Mouse (Mus musculus) C2C12 (cell line): ENCODE measurements around the gene 1700042G07Rik.

Experiments used
- CEBPB ChIP-seq: IDR thresholded peaks from one replicate; pipeline ENCODE4 v1.6.1; 2011; ENCODE audit warnings: low read depth, mild to moderate bottlenecking, control low read depth, moderate library complexity
- CTCF ChIP-seq: IDR thresholded peaks from one replicate; pipeline ENCODE4 v1.5.1; 2011; ENCODE audit not compliant: control insufficient read depth, insufficient read depth, insufficient read length
- MAX ChIP-seq: IDR thresholded peaks from one replicate; pipeline ENCODE4 v1.6.1; 2011; ENCODE audit warnings: mild to moderate bottlenecking, control low read depth

DNA sequence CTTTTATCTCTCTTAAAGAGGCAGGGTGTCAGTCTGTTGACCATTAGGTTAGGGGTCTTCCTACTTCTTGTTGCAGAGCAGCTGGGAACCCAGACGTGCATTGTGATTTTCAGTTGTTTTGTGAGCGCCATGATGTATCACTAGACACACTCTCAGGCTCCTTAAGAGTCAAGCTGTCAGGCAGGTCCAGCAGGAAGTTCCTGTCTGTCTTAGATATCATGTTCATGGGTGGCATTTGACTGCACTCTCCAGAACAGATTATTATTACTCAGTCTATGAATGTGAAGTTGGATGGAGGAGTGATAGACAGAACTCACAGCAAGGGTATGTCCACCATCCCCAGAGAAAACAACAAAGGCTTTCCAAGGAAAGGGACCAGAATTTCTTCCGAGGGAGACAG is 31.2 kb downstream of the 1700042G07Rik start:
- TF ChIP-seq CTCF: no peak
- TF ChIP-seq MAX: no peak
- no peak for TF ChIP-seq CEBPB
